Mouse (Mus musculus): ENCODE data around the gene Shc2. TPM values are rescaled to one million over a fixed set of nuclear protein-coding genes. Genes with fewer than 3 reads are reported as not detected.
A peak's percentile ranks its signal among the peaks of the same experiment; 100 is the strongest.

Gene Shc2
- 1.2 TPM in 2 replicates for polyA plus RNA-seq (2016; fragmentation: Nextera tagmentation; extraction: Ambion mirVana)

DNA sequence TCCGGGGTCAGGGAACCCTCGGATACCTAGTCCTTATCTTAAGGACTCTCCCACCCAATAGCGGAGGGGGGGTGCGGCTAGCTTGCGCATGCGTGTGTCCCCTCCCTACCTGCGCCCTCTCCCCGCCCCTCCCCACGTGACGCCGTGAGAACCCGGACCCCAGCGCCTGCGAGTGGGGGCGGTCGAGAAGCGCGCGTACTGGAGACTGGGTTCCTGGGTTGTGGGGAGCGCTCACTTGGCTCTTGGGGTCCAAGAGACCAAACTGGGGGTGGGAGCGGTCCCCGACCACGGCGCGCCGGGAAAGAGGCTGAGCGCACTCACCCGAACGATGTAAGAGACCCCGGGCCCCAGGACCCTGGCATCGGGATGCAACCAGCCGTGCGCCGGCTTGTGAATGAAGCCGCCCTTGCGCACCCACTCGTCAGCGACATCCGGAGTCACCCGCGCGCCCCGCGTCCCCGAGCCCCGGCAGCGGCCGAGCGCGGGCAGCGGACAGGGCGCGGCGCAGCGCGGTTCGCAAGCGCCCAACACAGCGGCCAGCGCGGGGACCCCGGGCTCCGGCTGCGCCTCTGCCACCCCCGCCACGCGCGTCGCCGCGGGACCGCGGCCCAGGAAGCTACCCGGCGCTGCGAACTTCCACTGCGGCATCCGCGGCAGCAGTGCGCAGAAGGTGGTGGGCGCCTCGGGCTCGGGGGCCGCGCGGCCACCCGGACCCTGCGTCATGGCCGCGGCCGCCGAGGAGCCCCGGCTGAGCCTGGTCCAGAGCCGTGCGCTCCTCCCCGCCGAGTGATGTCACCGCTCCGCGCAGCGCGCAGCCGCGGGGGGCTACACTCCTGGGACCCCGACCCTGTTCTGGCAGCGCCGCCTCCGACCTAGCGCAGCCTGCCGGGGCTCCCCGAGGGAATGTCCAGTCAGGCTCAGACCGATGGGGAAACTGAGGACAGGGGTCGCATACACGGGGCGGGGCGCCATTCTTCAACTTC lies at the start of gene Shc2:
Gene Shc2 (minus strand): TSS at position 791 of the 983 bp plus-strand sequence.
- whole genome bisulfite sequencing (ENCODE audit: insufficient replicate concordance): under 1% methylated on average over 115 of the region's 116 CpGs
- H3K36me3 ChIP-seq: no peaks in the 10 kb centered on the region
- H3K4me2 ChIP-seq: peak within 1 kb of the TSS; percentile 70
- no peak for ATAC-seq
- peak within 1 kb of the TSS; percentile 50 for H3K4me3 ChIP-seq
- no peak within 1 kb of the TSS for H3K27ac ChIP-seq
- no peaks in the 10 kb centered on the region for H3K4me1 ChIP-seq
- peaks cover 64% of the 10 kb centered on the region for H3K27me3 ChIP-seq (replicated peaks)
- H3K9ac ChIP-seq: no peak within 1 kb of the TSS; the same call in 1 of the 2 replicates
- H3K9me3 ChIP-seq (replicated peaks): no peaks in the 10 kb centered on the region

DNA sequence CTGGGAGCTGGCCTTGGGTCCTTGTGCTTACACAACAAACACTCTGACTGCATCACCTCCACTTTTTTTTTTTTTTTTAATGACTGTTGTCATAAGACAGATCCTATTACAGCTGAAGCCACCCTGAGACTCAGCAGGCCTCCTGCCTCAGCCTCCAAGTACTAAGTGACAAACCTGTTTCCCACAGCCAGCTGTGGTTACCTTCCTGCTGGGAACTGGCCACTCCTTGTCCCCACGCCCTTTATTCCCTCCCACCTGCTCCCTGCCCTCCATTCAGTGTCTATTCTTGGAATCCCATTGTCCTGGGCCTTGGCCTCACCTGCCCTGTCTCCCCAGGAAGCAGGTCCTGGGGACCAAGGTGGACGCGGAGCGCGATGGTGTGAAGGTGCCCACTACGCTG lies 49.8 kb upstream of the Shc2 start:
- no peak for ATAC-seq
- peaks cover 71% of the 10 kb centered on the region for H3K36me3 ChIP-seq
- WGBS (ENCODE audit: insufficient replicate concordance): 89% methylated on average over 6 of the region's 6 CpGs

GRCm38 (mm10) chr10:79686691-79687090 lies 49.0 kb upstream of the Shc2 start:
- 100% methylated on average over 1 of the region's 1 CpGs for WGBS (ENCODE audit: insufficient replicate concordance)
- no peak overlapping the region for H3K4me3 ChIP-seq
- no peaks in the 10 kb centered on the region for H3K27me3 ChIP-seq (replicated peaks)
- peaks cover 65% of the 10 kb centered on the region for H3K36me3 ChIP-seq
- no peak overlapping the region for H3K27ac ChIP-seq
- peaks cover 27% of the 10 kb centered on the region for H3K4me1 ChIP-seq
- no peak for ATAC-seq
- H3K9me3 ChIP-seq (replicated peaks): no peaks in the 10 kb centered on the region
- H3K4me2 ChIP-seq: no peak overlapping the region
- H3K9ac ChIP-seq: no peak overlapping the region

More for the DNA sequence above, 49.8 kb upstream of the Shc2 start:
- H3K4me3 ChIP-seq: no peak overlapping the region
- no peaks in the 10 kb centered on the region for H3K27me3 ChIP-seq (replicated peaks)
- H3K9ac ChIP-seq: no peak overlapping the region
- peaks cover 8% of the 10 kb centered on the region for H3K9me3 ChIP-seq (replicated peaks)
- H3K4me1 ChIP-seq: peaks cover 27% of the 10 kb centered on the region
- no peak overlapping the region for H3K4me2 ChIP-seq
- H3K27ac ChIP-seq: no peak overlapping the region

DNA sequence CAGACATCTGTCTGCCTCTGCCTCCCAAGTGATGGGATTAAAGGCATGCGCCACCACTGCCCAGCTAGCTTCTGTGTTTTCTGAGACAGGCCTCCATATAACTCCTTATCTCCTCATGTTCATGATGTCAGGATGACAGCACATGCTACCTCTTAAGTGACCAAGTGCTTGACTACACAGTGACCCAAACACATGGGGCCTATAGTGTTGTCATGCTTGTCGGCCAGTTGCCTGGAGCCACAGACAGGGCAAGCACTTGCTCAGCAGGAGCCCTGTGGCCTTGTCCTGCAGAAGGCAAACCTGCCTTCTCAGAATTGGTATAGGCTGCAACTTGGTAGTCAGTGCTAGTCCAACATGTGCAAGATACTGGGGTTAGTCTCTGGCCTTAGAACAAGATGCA lies 48.5 kb upstream of the Shc2 start:
- peaks cover 29% of the 10 kb centered on the region for H3K4me1 ChIP-seq
- no peak overlapping the region for H3K4me2 ChIP-seq
- no peak overlapping the region for H3K27ac ChIP-seq
- no peaks in the 10 kb centered on the region for H3K27me3 ChIP-seq (replicated peaks)
- H3K9ac ChIP-seq: no peak overlapping the region
- H3K9me3 ChIP-seq (replicated peaks): no peaks in the 10 kb centered on the region
- H3K4me3 ChIP-seq: no peak overlapping the region
- 82% methylated on average over 2 of the region's 2 CpGs for WGBS (ENCODE audit: insufficient replicate concordance)
- ATAC-seq: no peak
- H3K36me3 ChIP-seq: peaks cover 64% of the 10 kb centered on the region

DNA sequence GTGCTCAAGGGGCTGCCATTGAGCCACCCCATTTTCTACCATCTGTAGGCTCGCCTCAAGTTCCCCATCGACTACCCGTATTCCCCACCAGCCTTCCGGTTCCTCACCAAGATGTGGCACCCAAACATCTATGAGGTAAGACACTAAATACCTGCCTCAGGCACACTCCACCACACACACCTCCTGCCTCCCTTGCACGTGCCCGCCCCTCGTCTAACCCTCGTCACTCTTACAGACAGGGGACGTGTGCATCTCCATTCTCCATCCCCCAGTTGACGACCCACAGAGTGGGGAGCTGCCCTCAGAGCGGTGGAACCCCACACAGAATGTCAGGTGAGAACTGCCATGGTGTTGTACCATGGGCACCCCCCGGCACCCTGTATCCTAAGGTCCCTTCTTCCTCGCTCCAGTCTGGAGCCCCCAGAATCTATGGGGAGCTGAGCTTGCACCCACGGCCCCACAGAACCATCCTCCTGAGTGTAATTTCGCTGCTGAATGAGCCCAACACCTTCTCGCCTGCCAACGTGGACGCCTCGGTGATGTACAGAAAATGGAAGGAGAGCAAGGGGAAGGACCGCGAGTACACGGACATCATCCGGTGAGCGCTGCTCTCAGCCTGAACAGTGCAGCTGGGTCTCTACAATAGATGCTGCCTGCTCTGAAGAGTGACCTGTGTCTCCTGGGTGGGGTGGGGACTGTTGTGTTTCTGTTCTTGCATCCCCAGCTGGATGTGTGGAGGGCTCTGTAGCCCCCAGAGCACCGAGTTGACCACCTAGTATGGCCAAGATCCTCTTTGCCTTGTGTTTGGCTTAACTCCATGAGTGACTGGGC lies 47.3 kb upstream of the Shc2 start:
- WGBS (ENCODE audit: insufficient replicate concordance): 91% methylated on average over 25 of the region's 25 CpGs
- Histone ChIP-seq H3K4me3 (0 out of 2 replicates have a peak overlapping the region, but pooled peaks have one; percentile 94), H3K9ac (peak overlapping the region; percentile 91; the same call in 1 of the 2 replicates), H3K36me3 (peaks cover 64% of the 10 kb centered on the region), H3K27ac (peak overlapping the region; percentile 96), H3K4me2 (peak overlapping the region; percentile 87), H3K4me1 (peaks cover 41% of the 10 kb centered on the region), H3K27me3 (replicated peaks) (no peaks in the 10 kb centered on the region), H3K9me3 (replicated peaks) (no peaks in the 10 kb centered on the region)
- ATAC-seq: no peak

DNA sequence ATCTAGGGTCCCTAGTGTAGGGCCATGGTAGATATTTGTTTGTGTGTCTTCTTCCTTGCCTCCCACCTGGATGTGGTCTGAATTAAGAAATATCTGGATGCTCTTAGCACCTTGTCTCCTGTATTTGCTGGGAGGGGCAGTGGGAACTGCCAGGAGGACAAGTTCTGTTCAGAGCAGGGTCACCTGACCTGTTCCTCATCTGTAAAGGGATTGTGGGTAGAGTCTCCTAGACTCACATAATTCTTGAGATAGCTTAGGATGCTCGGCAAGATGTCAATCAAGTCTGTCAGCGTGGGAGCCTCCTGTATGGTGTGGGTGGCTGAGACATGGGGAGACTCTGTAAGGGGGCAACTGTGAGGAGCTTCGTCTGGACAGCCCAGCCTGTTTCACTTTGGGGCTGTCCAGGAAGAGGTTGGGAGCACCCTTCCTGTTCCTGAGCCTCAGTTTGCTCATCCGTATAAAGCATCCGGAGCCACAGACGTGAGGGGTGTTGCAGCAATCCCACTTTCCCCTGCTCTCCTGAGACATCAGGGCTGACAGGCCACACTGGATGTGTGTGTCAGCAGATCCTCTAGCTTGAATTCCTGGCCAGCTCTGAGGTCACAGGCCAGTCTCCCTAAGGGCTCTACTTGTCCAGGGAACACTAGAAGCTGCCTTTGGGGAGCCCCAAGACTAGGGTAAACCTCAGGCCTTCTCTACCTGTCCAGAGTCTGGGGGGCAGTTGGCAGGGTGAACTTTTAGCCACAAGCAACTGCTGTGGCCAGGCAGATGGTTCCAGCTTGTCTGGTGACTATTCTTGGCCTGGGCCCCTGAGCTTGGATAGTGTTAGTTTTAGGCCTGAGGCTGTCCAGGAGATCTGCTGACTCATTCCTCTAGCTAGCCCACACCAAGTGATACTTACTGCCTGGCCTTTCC lies 46.3 kb upstream of the Shc2 start:
- 68% methylated on average over 6 of the region's 6 CpGs for WGBS (ENCODE audit: insufficient replicate concordance)
- Histone ChIP-seq H3K9me3 (replicated peaks) (no peaks in the 10 kb centered on the region), H3K9ac (peak overlapping the region; percentile 91), H3K27me3 (replicated peaks) (peaks cover 4% of the 10 kb centered on the region; the same call in 1 of the 2 replicates), H3K4me1 (peaks cover 41% of the 10 kb centered on the region), H3K27ac (peak overlapping the region; percentile 96), H3K36me3 (peaks cover 56% of the 10 kb centered on the region), H3K4me2 (peak overlapping the region; percentile 87), H3K4me3 (peak overlapping the region; percentile 94)
- no peak for ATAC-seq

DNA sequence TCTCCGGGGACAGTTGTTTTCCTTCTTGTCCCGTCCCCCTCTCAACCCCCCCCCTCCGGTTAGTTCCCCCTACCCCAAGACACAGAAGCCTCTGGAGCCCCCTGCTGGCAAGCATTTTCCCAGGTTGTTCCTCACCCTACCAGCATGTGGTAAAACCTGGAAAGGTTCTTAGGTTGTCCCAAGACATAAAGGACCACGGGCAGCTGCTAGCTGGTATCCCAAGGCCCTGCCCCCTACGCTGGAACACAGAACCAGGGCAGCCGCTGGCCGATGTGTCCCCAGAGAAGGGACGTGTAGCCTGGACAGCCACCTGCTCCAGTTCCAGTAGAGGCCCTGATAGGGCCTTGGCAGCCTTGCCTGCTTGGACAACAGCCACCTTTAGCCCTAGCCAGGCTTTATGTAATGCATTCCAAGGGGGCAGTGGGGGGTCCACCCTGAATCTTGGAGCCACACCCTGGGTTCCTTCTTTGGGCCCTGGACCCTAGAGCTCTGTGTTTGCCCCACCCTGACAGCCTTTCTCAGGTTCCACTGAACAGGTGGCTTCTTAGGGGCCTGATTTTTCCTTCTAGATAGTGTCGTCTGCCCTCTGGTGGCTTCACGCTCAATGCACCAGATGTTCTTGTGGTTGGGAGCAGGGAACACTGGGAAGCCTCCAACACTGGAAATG lies 45.3 kb upstream of the Shc2 start:
- 3% methylated on average over 10 of the region's 10 CpGs for WGBS (ENCODE audit: insufficient replicate concordance)
- Histone ChIP-seq H3K9me3 (replicated peaks) (no peaks in the 10 kb centered on the region), H3K4me2 (peak overlapping the region; percentile 87), H3K36me3 (peaks cover 47% of the 10 kb centered on the region), H3K27me3 (replicated peaks) (peaks cover 10% of the 10 kb centered on the region; the same call in 1 of the 2 replicates), H3K27ac (peak overlapping the region; percentile 96), H3K4me3 (peak overlapping the region; percentile 94), H3K9ac (peak overlapping the region; percentile 91), H3K4me1 (peaks cover 41% of the 10 kb centered on the region)
- no peak for ATAC-seq

- Histone ChIP-seq H3K27me3 (replicated peaks) (peaks cover 10% of the 10 kb centered on the region; the same call in 1 of the 2 replicates), H3K27ac (peak overlapping the region; percentile 96), H3K9ac (peak overlapping the region; percentile 91), H3K36me3 (peaks cover 41% of the 10 kb centered on the region), H3K4me3 (peak overlapping the region; percentile 94), H3K9me3 (replicated peaks) (no peaks in the 10 kb centered on the region), H3K4me2 (peak overlapping the region; percentile 87), H3K4me1 (peaks cover 41% of the 10 kb centered on the region)
- WGBS (ENCODE audit: insufficient replicate concordance): 0% methylated on average over 10 of the region's 10 CpGs
- ATAC-seq: no peak
Measured at GRCm38 (mm10) chr10:79682551-79682915, 44.8 kb upstream of the Shc2 start.

- no peaks in the 10 kb centered on the region for H3K9me3 ChIP-seq (replicated peaks)
- peak within 1 kb of the TSS; percentile 87 for H3K4me2 ChIP-seq
- H3K9ac ChIP-seq: peak within 1 kb of the TSS; percentile 91
- H3K4me3 ChIP-seq: peak within 1 kb of the TSS; percentile 94
- under 1% methylated on average over 72 of the region's 84 CpGs for WGBS (ENCODE audit: insufficient replicate concordance)
- H3K27me3 ChIP-seq (replicated peaks): peaks cover 10% of the 10 kb centered on the region; the same call in 1 of the 2 replicates
- H3K36me3 ChIP-seq: peaks cover 33% of the 10 kb centered on the region
- H3K27ac ChIP-seq: peak within 1 kb of the TSS; percentile 96
- ATAC-seq: peak; percentile 92
- peaks cover 41% of the 10 kb centered on the region for H3K4me1 ChIP-seq
Measured at GRCm38 (mm10) chr10:79681591-79682245, 44.0 kb upstream of the Shc2 start, which contains the start of gene Cdc34. Gene Cdc34 (plus strand): TSS chr10:79682195.

Measured in liver, embryonic 12.5 days (tissue).